Mouse (Mus musculus) thymus, adult 18-20 months (tissue): ENCODE results near the gene Pcif1.
"Not testable (repeated sequence)": the region's sequence is repeated elsewhere in the genome, so short reads cannot be mapped to it uniquely, and the experiment has no call there.

ENCODE experiments used
- DNase-seq, 2 experiments: peaks; one replicate each; pipeline ENCODE4 v3.0.0; 2022; ENCODE audit warnings: mixed read lengths in 2 of 2

Gene Pcif1

DNA sequence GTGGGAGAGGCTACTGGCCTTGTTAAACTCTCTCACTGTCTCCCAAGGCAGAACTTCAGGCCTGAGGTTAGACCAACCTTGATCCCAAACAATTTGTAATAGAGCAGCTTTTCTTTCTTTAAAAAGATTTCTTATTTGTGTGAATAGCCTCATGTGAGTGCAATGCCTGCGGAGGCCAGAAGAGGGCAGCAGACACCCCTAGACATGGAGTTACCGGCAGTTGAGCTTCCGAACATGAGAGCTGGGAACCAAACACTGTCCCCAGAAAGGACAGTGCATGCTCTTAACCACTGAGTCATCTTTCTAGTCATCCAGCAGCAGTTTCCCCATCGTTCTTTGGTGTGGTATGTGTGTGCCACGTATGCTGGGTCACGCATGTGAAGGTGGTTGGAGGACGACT is 11.5 kb upstream of the Pcif1 start:
- DNase-seq, result no peak

GRCm38 (mm10) chr2:164868491-164868890 is 10.6 kb upstream of the Pcif1 start:
- DNase-seq, result no peak

GRCm38 (mm10) chr2:164871602-164872303 is 7.4 kb upstream of the Pcif1 start:
- no peak for DNase-seq

GRCm38 (mm10) chr2:164873621-164874020 is 5.5 kb upstream of the Pcif1 start:
- DNase-seq, result no peak

DNA sequence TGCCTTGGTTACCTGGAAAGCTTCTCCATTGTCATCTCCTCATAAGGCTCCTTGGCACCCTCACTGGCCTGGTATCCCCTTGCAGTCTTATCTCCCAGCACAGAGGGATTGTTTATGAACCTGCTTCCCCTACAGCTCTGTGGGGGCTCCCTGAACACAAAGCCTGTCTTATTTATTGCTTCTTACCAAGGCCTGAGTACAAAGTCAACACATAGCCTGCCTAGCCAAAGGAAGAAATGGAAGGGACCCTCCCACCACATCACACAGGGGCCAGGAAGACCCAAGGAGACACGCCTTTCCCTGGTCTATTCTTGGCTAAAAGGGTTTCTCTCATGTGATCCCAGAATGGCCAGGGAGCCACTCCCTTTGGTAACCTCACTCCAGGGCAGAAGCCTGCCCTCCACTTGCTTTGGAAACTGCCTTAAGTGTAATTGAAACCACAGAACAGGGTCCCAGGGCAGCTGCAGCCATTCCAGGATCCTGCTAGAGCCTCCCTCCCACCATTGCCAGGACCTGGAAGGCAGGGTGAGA is 4.8 kb upstream of the Pcif1 start:
- DNase-seq, result no peak

GRCm38 (mm10) chr2:164875648-164876047 is 3.5 kb upstream of the Pcif1 start:
- DNase-seq, result not testable (repeated sequence)

DNA sequence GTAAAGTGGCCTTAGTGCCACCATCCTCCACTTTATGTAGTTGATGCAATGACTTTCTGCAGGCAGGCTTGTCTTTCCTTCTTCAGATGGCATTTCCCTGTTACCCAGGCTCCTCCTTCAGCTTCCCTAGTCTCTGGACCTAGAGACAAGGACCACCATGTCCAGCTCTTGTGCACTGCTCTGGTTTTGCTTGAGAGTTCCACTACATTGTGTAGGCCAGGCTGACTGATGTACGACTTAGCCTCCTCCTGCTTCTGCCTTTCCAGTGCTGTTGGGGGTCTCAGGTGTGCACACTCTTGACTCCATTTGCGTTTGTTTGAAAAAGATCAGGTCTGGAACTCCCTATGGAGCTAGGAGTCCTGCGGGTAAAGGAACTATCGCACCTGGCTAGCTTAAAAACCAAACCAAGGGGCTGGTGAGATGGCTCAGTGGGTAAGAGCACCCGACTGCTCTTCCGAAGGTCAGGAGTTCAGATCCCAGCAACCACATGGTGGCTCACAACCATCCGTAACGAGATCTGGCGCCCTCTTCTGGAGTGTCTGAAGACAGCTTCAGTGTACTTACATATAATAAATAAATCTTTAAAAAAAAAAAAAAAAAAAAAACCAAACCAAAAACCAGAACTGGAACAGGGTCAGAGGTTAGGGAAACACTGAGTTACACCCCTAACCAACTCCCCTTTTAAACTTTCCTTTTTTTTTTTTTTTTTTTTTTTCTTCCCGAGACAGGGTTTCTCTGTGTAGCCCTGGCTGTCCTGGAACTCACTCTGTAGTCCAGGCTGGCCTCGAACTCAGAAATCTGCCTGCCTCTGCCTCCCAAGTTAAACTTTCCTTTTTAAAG is 1.5 kb upstream of the Pcif1 start:
- not testable (repeated sequence) for DNase-seq

DNA sequence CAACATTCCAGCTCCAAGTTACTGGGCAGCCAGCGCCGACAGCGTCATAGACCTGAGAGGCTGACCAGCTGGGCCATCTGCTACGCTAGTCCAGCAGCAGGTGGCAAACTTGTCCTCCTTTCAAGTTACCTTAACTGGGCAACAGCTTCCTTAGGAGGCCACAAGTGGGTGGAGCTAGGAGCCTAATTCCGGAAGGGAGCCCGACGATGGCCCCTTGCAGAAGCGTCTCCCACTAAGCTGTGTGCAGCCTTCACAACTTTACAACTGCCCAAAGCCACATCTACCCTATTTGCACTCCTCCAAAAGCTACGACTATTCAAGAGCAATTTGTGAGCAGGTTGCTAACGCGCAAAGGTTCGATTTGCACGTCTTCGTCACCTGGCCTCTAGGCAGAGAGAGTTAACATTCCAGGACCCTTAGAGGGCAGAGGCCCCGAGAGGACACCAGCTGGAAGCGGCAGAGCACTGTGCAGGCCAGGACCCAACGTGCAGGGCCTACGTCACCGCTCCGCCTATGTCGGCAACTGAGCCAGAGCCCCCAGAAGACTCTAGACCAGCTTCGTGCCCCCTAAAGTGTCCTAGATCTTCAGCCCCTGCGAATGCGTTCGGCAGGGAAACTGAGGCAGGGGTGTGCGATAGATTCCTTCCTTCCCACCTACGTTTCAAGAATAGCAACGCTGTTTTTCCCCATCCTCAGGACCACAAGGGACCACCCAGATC is 436 bp upstream of the Pcif1 start:
- peak; percentile 44 to 55 for DNase-seq

- peak; percentile 89 to 95 for DNase-seq
Measured at GRCm38 (mm10) chr2:164879568-164880277, 619 bp downstream of the Pcif1 start.

DNA sequence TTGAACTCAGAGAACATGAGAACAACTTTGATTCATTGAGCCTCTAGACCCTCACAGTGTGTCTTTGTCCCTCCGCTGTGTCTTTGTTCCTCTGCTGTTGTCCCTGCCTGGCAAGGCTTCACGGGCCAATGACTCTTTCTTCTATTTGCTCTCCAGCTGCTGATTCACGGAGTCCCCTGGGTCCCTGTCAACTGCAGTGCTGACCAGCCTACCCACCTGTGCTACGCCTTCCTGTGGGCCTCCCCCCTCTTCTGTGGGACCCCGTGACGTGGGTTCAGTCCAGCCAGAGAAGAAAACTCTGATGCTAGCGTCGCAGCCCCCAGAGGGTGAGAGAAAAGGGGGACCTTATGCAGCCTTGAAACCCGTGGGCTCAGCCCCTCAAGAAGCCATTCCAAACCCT is 3.5 kb downstream of the Pcif1 start:
- DNase-seq, result no peak

DNA sequence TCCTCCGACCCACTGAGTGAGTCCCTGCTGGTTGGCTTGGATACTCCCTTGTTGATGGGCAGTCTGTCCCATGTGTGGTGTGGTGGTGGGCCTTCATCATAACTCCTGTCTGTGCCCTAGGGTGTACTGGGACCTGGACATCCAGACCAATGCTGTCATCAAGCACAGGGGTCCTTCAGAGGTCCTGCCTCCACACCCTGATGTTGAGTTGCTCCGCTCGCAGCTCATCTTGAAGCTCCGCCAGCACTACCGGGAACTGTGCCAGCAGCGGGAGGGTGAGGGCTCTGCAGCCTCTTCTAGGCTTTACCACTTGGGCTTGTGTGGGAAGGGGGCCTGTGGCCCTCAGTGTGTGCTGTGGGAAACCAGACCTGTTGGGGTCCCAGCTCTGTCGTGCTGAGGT is 6.7 kb downstream of the Pcif1 start:
- no peak for DNase-seq

GRCm38 (mm10) chr2:164886617-164887016 is 7.5 kb downstream of the Pcif1 start:
- no peak for DNase-seq

DNA sequence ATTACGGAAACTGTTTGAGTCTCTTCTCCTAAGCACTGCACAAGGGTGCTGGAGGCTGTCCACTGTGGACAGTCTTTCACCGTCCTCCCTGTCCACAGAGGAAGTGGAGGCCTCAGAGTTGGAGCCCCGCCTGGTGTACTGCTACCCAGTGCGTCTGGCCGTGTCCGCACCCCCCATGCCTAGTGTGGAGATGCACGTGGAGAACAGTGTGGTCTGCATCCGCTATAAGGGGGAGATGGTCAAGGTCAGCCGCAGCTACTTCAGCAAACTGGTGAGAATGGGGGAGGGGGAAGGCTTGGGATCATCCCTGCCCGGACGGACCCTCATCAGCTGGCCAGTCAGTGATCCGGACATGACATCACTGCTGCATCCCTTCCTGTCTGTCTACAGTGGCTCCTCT is 9.9 kb downstream of the Pcif1 start:
- DNase-seq, result no peak

- DNase-seq, result no peak
Measured at GRCm38 (mm10) chr2:164889960-164890359, 10.9 kb downstream of the Pcif1 start.

DNA sequence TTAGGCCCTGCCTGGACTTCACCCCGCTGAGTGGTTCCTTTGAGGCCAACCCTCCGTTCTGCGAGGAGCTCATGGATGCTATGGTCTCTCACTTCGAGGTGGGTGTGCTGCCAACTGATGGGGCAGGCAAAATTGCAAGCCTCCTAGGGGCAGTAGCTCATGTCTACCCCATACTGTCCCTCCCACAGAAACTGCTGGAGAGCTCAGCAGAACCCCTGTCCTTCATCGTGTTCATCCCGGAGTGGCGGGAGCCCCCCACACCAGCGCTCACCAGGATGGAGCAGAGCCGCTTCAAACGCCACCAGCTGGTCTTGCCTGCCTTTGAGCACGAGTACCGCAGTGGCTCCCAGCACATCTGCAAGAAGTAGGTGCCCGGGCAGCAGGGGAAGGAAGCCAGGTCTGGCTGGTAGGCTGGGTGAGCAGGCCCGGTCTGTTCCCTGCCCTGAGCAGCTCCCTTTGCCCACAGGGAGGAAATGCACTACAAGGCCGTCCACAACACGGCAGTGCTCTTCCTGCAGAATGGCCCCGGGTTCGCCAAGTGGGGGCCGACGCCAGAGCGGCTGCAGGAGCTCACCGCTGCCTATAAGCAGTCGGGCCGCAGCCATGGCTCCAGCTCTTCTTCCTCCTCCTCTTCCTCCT is 11.4 kb downstream of the Pcif1 start:
- no peak for DNase-seq

GRCm38 (mm10) chr2:164891056-164891834 is 12.1 kb downstream of the Pcif1 start:
- no peak for DNase-seq

DNA sequence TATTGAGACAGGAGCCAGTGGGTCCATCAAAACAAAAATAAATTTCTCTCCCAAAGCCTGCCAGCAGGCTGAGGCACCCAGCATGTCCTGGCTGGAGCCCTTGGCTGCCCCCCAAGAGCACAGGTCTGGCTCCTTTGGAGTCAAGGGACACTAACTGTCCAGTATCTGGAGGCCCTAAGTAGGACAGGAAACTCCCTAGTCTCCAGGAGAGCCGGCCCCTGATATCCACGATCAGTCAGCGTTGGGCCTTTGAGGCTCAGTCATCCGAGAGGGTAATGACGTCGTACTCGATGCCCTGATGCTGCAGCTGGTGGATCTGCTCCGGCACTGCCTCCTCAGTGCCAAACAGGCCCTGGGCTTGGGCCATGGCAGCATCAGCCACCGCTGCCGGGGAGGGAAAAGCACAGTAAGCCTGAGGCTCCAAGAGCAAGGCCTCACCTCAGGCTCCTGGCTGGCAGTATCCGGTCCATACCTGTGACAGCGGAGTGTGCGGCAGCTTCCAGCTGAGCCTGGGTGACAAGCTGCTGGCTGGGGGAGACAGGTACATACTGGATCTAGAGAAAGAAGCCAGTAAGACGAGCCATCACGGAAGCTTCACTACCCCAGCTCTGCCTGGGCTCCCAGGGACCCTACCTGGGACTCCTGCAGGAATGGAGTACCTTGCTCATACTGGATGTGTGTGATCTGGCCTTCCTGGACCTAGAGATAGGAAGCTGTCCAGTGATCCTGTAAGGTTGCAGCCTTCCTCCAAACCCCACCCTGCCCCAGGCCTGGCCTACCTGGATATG is 13.0 kb downstream of the Pcif1 start:
- DNase-seq, result no peak

DNA sequence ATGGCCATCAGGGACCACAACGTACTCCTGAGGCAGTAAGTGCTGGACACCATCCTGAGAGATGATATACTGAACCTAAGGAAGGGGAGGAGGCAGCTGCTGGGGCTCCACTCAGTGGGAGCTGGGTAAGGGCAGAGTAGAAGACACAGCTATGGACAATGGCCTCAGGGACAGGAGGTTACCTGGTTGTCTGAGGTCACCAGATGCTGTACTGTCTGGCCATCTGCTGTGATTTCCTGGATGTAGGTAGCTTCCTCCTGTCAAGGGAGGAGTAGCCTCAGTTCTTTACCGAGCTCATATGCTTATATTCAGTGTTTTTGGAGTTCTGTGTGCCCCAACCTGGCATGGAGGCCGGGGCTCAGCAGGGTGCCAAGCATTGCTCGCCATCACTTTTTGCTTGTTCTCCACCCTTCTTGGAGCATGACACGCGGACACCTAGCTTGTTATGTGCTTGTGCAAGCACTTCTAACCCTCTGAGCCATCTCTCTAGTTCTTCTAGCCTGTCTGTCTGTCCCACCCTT is 13.7 kb downstream of the Pcif1 start:
- DNase-seq, result no peak

- no peak for DNase-seq
Measured at GRCm38 (mm10) chr2:164894048-164894447, 14.9 kb downstream of the Pcif1 start.

DNA sequence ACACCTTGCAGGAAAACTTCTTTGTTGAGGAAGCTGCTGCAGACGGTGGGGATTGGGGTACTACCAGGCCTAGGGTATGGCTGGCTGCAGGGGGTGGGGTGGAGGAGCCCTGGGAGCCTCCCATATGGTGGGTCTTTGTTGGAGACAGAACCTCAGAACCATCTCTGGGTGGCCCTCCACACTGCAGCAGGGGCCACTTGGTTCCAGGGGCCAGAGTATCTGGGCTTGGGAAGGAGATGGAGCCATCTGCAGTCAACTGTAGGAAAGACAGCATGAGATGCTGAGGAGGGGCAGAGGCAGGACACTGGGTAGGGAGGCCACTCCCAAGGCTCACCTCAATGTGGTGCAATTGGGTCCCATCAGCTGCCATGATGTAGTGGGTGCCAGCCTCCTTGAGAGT is 15.5 kb downstream of the Pcif1 start:
- no peak for DNase-seq
